Mouse (Mus musculus) heart, postnatal 0 days (tissue): Measurements from ENCODE around the gene Wdr83. TPM values are rescaled to one million over a fixed set of nuclear protein-coding genes. Genes with fewer than 3 reads are reported as not detected.

ENCODE experiments used
- ATAC-seq: fragments of 200-750 bp; cut with Nextera tagmentation; 2 replicates; pipeline ENCODE4 v1.8.0; 2017; ENCODE audit warnings: low read depth, moderate number of reproducible peaks, moderate library complexity; ENCODE audit not compliant: insufficient read depth
- DNase-seq: peaks from one replicate; pipeline ENCODE4 v3.0.0-alpha.2; 2016; ENCODE audit warnings: low spot score
- H3K27ac ChIP-seq: fragments of 300-500 bp; sonication (generic); 2 replicates; pipeline ENCODE4 v1.5.1; 2014; ENCODE audit warnings: low read depth, mild to moderate bottlenecking
- H3K27me3 ChIP-seq: fragments of 300-500 bp; sonication (generic); 2 replicates; pipeline ENCODE4 v1.6.1; 2014; ENCODE audit warnings: low read length, mixed read lengths; ENCODE audit not compliant: control insufficient read depth, insufficient read depth
- H3K36me3 ChIP-seq: fragments of 300-500 bp; sonication (generic); replicated peaks from 2 replicates; pipeline ENCODE4 v1.6.1; 2014; ENCODE audit warnings: low read length, mixed read lengths; ENCODE audit not compliant: control insufficient read depth, insufficient read depth
- H3K4me1 ChIP-seq: fragments of 300-500 bp; sonication (generic); 2 replicates; pipeline ENCODE4 v1.6.1; 2014; ENCODE audit warnings: antibody characterized with exemption; ENCODE audit not compliant: control insufficient read depth, insufficient read depth
- H3K4me2 ChIP-seq: fragments of 300-500 bp; sonication (generic); 2 replicates; pipeline ENCODE4 v1.6.1; 2014; ENCODE audit warnings: low read depth, mild to moderate bottlenecking, low read length, moderate library complexity
- H3K4me3 ChIP-seq: fragments of 300-500 bp; sonication (generic); 2 replicates; pipeline ENCODE4 v1.5.1; 2014; ENCODE audit warnings: low read depth, low read length
- H3K9ac ChIP-seq: fragments of 300-500 bp; sonication (generic); replicated peaks from 2 replicates; pipeline ENCODE4 v1.6.1; 2014; ENCODE audit warnings: low read depth, low read length, mixed read lengths
- H3K9me3 ChIP-seq: fragments of 300-500 bp; sonication (generic); replicated peaks from 2 replicates; pipeline ENCODE4 v1.6.1; 2016; ENCODE audit warnings: low read length; ENCODE audit not compliant: control insufficient read depth
- CTCF ChIP-seq: IDR thresholded peaks from 2 replicates; pipeline ENCODE4 v1.5.1; 2016; ENCODE audit warnings: antibody characterized with exemption, control low read depth, low read depth
- EP300 ChIP-seq: IDR thresholded peaks from 2 replicates; pipeline ENCODE4 v1.6.1; 2016; ENCODE audit warnings: antibody characterized with exemption, low read depth
- WGBS: fragments of 180-500 bp; shearing (Covaris S2); extraction: QIAGEN DNeasy Blood & Tissue Kit; methylation state at CpG from one replicate; pipeline ENCODE4 v1.1.7; 2014; 5-methylcytosine and 5-hydroxymethylcytosine counted together
- polyA plus RNA-seq: library from polyadenylated mRNA; unstranded; fragments of >200 nt; fragmentation: Nextera tagmentation; extraction: Ambion mirVana; gene quantifications from 2 replicates; pipeline ENCODE4 v1.2.1, GENCODE M21; 2015
- total RNA-seq: library from RNA; depleted of rRNA; stranded (reverse); fragments of >200 nt; gene quantifications from 2 replicates; pipeline ENCODE4 v1.2.3, GENCODE M21; 2014; ENCODE audit warnings: low replicate concordance

Wdr83 gene
- total and polyA plus RNA-seq, 2 experiments from 2014 or later, result 31.0 to 38.8 TPM

DNA sequence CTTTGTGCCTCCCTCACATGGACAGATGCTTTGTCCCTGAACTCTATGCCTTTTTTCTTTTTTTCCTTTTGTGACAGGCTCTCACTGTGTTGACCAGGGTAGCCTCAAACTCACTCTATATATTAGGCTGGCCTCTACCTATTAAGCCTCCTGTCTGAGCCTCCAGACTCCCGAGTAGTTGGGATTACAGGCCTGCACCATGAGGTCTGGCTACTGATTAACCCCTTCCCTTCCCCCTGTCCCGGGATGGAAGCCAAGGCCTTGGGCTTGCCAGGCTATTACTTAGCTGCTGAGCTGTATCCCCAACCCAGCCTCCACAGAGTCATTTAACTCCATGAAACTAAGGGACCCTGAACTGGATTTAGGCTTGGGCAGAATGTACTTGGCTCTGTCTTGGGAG, 15.9 kb downstream of the Wdr83 start:
- H3K4me3 ChIP-seq, result no peak overlapping the region
- no peak overlapping the region for H3K4me2 ChIP-seq
- WGBS, result 34% methylated on average over 2 of the region's 2 CpGs
- no peaks in the 10 kb centered on the region for H3K36me3 ChIP-seq
- no peak for TF ChIP-seq EP300
- no peak for TF ChIP-seq CTCF
- no peaks in the 10 kb centered on the region for H3K27me3 ChIP-seq
- H3K4me1 ChIP-seq, result no peaks in the 10 kb centered on the region
- H3K27ac ChIP-seq, result no peak overlapping the region
- no peak for ATAC-seq
- DNase-seq, result no peak
- H3K9me3 ChIP-seq, result no peaks in the 10 kb centered on the region
- H3K9ac ChIP-seq, result no peak overlapping the region

DNA sequence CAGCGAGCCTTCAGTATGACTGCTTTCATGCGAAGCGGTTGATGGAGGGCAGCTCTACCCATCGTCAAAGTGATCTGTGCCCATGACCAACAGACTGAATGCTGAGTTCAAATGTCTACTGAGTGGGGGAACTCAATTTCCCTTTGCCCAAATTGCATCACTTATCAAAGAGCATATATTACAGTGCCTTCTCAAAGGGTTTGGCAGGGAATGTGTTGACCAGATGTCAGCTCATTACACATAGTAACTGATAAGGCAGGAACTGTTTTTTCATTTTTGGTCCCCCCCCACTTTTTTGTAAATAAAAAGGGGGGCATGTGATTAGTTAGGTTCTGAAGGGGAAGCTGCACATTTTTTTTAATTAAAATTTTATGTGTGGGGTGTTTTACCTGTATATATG, 18.5 kb downstream of the Wdr83 start:
- no peak for TF ChIP-seq CTCF
- DNase-seq (no peak), ATAC-seq (no peak)
- Histone ChIP-seq H3K9me3 (no peaks in the 10 kb centered on the region), H3K27me3 (no peaks in the 10 kb centered on the region), H3K27ac (no peak overlapping the region), H3K4me3 (no peak overlapping the region), H3K36me3 (no peaks in the 10 kb centered on the region), H3K4me2 (no peak overlapping the region), H3K4me1 (no peaks in the 10 kb centered on the region), H3K9ac (no peak overlapping the region)
- WGBS, result 95% methylated on average over 4 of the region's 4 CpGs

DNA sequence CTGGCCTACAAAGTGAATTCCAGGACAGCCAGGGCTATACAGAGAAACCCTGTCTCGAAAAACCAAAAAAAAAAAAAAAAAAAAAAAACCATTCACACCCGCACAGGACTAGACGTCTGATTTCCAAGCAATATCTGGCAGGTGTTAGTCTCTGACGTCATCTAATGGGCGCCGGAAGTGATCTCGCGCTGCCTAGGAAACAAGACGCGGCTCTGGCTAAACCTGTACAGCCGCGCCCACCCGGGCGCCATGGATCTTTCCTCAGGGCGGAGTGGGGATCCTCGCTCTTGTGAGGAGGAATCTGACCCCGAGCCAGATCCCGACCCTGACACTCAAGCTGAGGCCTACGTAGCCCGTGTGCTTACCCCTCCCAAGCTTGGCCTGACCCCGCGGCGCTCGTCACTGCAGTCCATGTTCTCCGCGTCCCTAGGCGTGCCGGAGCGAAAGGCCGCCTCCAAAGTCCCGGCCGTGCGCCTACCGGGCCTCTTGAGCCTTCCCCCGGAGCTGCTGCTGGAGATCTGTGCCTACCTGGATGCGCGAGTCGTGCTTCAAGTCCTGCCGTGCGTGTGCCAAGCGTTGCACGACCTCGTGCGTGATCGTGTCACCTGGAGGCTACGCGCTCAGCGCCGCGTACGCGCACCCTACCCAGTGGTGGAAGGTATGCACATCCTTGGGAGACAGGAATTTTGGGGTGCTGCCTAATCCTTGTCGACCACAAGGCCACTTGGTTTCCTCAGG, 21.1 kb downstream of the Wdr83 start, which contains the start of gene Fbxw9:
Fbxw9 (plus strand) TSS at position 177 of the 738 bp plus-strand sequence.
- Histone ChIP-seq H3K4me3 (peak within 1 kb of the TSS; percentile 96), H3K4me1 (no peaks in the 10 kb centered on the region), H3K4me2 (peak within 1 kb of the TSS; percentile 97), H3K9me3 (no peaks in the 10 kb centered on the region), H3K9ac (peak within 1 kb of the TSS; percentile 60), H3K36me3 (peaks cover 15% of the 10 kb centered on the region), H3K27ac (peak within 1 kb of the TSS; percentile 47; the same call in 1 of the 2 replicates), H3K27me3 (no peaks in the 10 kb centered on the region)
- DNase-seq (peak; percentile 87), ATAC-seq (peak; percentile 93)
- no peak for TF ChIP-seq CTCF
- 0 out of 2 replicates have a peak, but pooled peaks have one; percentile 21 for TF ChIP-seq EP300
- under 1% methylated on average over 51 of the region's 53 CpGs for WGBS

DNA sequence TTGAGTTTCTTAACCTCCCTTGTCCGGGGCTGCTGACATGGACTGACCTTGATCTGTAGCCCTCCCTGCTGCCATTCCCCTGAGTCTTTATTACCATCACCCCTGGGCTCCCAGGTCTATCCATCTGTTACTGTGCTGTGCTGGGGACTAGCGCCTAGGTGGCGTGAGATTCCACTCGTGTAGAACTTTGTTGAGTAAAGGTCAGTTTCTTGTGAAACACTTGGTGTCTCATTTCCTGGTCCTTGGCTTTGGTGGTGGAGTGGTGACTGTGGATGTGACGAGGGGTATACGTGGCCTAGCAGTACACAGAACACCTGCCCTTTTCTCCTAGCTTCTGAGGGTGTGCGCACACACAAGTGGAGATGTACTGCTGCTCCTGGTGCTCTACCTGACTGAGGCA, 23.7 kb downstream of the Wdr83 start:
- Histone ChIP-seq H3K27ac (no peak overlapping the region), H3K9ac (no peak overlapping the region), H3K4me3 (no peak overlapping the region), H3K9me3 (no peaks in the 10 kb centered on the region), H3K36me3 (peaks cover 41% of the 10 kb centered on the region), H3K27me3 (no peaks in the 10 kb centered on the region), H3K4me1 (no peaks in the 10 kb centered on the region), H3K4me2 (no peak overlapping the region)
- WGBS, result 82% methylated on average over 7 of the region's 7 CpGs
- ATAC-seq, result no peak
- DNase-seq, result no peak
- TF ChIP-seq CTCF (no peak), EP300 (no peak)

DNA sequence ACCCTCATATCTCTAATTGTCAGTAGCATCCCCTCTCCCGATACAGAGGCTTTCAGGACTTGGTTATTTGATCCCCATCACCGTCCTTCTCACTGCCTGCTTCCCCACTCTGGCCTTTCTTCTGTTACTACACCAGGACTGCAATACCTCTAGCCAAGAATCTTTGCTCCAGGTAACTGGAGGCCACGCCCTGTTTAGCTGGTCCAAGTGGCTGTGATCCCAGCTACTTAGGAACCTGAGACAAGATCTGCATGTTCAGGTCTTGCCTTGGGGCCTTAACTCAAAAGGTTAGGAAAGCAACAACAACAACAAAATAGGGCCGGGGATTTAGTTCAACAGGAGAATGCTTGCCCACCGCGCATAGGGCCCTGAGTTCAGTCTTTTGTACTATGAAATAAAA, 37.5 kb downstream of the Wdr83 start:
- H3K9me3 ChIP-seq, result no peaks in the 10 kb centered on the region
- ATAC-seq (no peak), DNase-seq (no peak)
- peaks cover 77% of the 10 kb centered on the region for H3K36me3 ChIP-seq
- 92% methylated on average over 6 of the region's 6 CpGs for WGBS
- H3K4me2 ChIP-seq, result no peak overlapping the region
- H3K9ac ChIP-seq, result no peak overlapping the region
- peaks cover 3% of the 10 kb centered on the region; the same call in 1 of the 2 replicates for H3K4me1 ChIP-seq
- H3K27me3 ChIP-seq, result no peaks in the 10 kb centered on the region
- TF ChIP-seq CTCF, result no peak
- no peak for TF ChIP-seq EP300
- H3K4me3 ChIP-seq, result no peak overlapping the region
- no peak overlapping the region for H3K27ac ChIP-seq
